Mouse (Mus musculus): Measurements from ENCODE around the gene Rpl22.

The Rpl22 gene

DNA sequence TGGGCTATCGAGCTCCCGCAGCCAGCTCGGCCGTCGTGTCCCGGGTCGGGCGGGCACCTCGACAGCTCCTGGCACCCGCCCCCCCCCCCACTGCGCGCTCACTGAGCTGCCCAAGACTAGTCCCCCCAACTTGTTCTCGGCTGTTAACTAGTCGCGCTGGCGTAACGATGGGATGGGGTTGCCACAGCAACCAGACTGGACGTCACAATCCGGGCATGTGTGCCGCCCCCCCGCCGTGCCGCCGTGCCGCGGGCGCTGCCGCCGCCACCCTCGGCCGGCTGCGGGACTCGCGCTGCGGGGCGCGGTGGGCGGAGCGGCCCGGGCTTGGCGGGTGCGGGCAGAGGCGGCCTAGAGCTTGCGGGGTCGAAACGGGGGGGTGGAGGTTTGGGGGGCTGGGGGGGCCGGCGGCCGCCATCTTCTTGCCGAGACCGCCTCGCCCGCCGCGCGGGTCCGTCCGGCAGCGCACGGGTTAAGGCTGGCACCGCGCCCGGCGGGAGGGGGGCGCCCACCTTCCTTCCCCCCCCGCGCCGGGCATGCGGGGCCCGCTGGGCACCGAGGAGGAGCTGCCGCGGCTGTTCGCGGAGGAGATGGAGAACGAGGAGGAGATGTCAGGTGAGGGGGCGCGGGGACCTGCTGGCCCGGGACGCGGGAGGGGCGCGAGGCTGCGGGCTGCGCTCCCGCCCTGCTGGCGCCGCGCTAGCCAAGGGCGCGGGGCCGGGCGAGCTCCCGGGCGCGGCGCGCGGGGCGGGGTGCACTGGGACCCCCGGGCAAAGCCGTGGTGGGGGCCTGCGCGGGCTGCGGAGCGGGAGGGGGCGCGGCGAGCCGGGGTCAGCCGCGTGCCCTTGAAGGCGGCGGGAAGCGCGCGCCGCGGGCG lies 13.1 kb downstream of the Rpl22 start, which contains the start of gene Chd5:
Gene Chd5 (plus strand): TSS at position 233 of the 874 bp plus-strand sequence.
- DNase-seq: peak; percentile 66 to 70

- peak in 1 of 2 experiments; percentile 26 for DNase-seq
These were observed 13.8 kb downstream of the Rpl22 start for GRCm38 (mm10) chr4:152339293-152339790.

GRCm38 (mm10) chr4:152340584-152341284 lies 15.2 kb downstream of the Rpl22 start:
- peak in 1 of 2 experiments; percentile 40 for DNase-seq

DNA sequence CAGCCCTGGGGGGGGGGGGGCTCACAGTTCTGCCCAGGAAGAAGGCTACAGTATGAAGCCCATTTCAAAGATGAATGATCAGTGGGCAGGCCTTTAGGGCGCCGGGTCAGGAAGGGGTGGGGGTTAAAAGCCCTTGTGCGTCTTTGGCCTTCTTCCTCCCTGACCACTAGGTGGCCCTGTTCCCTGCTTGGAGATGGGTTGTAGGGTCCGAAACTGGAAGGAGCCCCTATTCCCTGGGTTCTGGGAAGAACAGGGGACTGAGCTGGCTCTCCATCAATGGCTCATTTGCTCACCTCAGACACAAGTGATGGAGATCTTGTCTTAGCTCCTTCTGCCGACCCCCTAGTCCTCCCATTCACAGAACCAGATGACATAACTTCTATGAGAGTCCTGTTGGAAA lies 17.8 kb downstream of the Rpl22 start:
- DNase-seq: peak; percentile 64 to 79

GRCm38 (mm10) chr4:152344651-152345050 lies 19.1 kb downstream of the Rpl22 start:
- no peak for DNase-seq

- DNase-seq: peak in 1 of 2 experiments; percentile 24
These were observed 19.8 kb downstream of the Rpl22 start for GRCm38 (mm10) chr4:152345120-152345889.

- DNase-seq: peak; percentile 42 to 56
These were observed 24.4 kb downstream of the Rpl22 start for GRCm38 (mm10) chr4:152349837-152350381.

DNA sequence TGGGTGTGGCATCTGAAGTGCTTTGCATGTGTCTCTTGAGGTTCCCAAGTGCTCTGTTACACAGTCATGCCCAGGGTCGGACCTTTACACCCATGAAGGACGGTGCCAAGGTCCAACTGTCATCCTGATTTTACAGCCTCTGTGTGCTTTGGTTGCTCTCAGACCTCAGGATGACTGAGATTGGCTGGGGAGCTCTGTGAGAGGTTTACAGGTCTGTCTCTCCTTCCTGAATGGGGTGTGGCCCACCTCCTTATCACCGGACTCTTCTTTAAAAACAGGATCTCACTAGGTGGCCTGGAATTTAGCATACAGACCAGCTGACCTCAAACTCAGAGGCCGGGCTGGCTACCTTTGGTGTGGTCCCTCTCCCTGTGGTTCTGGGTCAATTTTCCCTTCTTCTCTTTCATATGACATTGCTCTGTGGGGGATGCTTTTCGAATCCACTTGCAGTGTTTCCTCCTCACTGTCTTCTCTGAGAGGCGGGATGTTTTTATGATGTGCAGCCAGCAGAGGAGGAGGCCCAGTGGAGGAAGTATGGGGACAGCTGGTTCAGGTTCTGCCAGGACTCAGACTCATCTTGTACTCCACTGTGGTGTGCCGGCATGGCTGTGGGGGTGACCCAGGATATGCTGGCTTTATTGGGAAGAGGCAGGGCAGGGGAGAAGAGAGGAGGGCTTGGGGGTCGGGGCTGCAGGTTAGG lies 25.3 kb downstream of the Rpl22 start:
- DNase-seq: no peak

- DNase-seq: peak in 1 of 2 experiments; percentile 54
These were observed 26.1 kb downstream of the Rpl22 start for GRCm38 (mm10) chr4:152351422-152352305.

DNA sequence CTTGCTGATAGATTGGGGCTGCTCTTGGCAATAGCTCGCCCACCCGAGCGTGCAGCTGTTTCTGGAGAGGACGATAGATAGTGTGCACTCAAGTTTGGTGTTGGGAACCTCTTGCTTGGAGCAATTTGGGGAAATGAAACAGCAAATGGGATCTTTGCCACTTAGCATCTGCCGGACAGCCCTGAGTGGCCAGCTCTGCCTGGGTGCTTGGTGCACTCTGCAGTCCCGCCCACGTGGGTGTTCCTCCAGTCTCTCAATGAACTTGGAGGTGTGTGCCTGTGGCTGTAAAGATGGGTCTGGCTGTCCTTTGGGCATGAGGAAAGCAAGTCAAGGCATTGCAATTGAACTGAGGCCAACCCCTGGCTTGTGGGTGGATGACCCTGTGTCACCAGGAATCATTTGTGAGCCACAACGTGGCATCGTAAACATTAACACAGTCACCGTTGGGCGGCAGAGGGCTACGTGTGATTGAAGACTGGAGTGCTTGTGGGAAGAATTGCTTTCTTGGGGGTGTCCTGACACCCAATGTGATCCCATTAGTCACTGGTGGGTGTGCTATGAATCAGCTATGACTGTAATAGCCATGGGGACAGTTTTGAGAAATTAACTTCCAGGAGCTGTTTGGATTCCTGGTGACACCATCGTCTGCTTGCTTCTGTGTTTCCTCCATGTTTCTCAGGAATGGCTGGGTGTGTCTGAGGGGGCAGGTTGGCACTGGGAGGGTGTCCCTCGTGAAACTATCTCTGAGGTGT lies 28.5 kb downstream of the Rpl22 start:
- DNase-seq: no peak

- DNase-seq: no peak
These were observed 30.1 kb downstream of the Rpl22 start for GRCm38 (mm10) chr4:152355672-152356071.

- no peak for DNase-seq
These were observed 34.2 kb downstream of the Rpl22 start for GRCm38 (mm10) chr4:152359700-152360099.

- peak in 1 of 2 experiments; percentile 52 for DNase-seq
These were observed 35.3 kb downstream of the Rpl22 start for GRCm38 (mm10) chr4:152360855-152361254.

DNA sequence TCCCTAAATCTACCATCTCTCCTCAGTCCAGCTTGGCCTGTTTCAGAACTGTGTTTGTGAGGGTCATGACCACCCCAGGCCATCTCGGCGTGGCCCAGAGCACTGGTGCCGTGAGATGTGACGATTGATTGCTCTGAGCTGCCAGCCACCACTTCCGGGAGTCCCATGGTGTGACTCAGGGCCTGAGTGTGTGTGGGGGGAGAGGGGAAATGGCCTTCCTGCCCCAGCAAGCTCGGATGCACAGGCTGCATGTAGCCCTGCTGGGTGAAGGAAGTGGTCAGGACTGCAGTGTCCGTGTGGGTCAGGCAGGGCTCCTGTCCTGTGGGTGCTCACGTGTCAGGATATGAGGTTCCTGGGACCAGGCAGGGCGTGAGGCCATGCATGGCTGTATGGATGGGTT lies 36.6 kb downstream of the Rpl22 start:
- DNase-seq: no peak

DNA sequence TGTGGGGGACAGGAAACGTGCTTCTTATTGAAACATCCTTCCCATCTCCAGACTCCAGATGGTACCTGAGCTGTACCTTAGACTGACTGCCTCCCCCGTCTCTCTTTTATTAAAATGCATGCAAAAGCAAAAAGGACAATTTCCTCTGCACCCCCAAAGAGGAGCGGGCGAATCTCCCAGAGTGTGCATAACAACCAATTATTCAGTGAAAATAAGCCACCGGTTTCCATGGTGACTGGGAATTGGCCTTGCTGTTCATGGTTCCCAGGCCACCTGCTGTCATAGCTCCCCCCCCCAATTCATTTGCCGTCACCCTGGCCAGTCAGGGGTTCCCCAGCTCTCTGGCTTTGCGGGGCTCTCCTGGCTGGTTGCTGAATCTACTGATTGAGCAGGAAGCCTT lies 39.7 kb downstream of the Rpl22 start:
- DNase-seq: no peak

GRCm38 (mm10) chr4:152382528-152383252 lies 57.1 kb downstream of the Rpl22 start:
- peak in 1 of 2 experiments; percentile 48 for DNase-seq

Data from cerebellum, postnatal 14 days (tissue).